Mouse (Mus musculus): Measurements from ENCODE around the gene Pitpnc1.

DNA sequence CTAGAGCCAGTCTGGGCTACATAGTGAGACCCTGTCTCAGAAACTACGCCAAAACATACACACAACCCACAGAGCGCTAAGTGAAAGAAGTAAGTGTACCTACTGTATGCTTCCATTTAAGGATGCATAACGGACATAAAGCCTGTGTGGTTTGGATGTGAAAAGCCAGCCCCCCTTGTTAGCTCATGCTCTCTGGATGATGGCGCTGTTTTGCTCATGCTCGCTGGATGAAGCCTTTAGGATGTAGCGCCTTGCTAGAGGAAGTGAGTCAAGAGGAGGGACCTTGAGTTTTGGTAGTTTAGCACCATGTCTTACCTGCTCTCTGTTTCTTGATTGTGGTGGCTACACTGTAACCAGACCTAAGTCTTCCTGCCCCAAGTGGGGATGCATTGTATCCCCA, 96.9 kb downstream of the Pitpnc1 start:
- no peak for TF ChIP-seq MAX (IDR thresholded peaks at IDR 0.05)
- TF ChIP-seq CEBPB (IDR thresholded peaks at IDR 0.05; ENCODE audit: low read depth): no peak
- TF ChIP-seq USF1 (IDR thresholded peaks at IDR 0.05; ENCODE audit: low read depth): no peak
- no peak for TF ChIP-seq CTCF (IDR thresholded peaks at IDR 0.05; ENCODE audit: control insufficient read depth, insufficient read depth, insufficient read length)
- no peak for TF ChIP-seq MYOG (IDR thresholded peaks at IDR 0.05; ENCODE audit: control insufficient read depth, extremely low read depth, insufficient read length)
- no peak for TF ChIP-seq MYOD1 (IDR thresholded peaks at IDR 0.05; ENCODE audit: control insufficient read depth, insufficient read length, low read depth)
- no peak for TF ChIP-seq FOSL1 (IDR thresholded peaks at IDR 0.05; ENCODE audit: insufficient read depth, low read length, poor library complexity, severe bottlenecking)

Data from C2C12 (cell line).